Mouse (Mus musculus) left cerebral cortex, postnatal 4 days (tissue): Measurements from ENCODE around the gene Ren1. TPM values are rescaled to one million over a fixed set of nuclear protein-coding genes. Genes with fewer than 3 reads are reported as not detected.

ENCODE experiments used
- DNase-seq: peaks from one replicate; pipeline ENCODE4 v3.0.0-alpha.2; 2022
- intact Hi-C: fragments of 180-260 bp; cut with DNase I; formaldehyde crosslinking; loops from one replicate; pipeline ENCODE4 v1.15.1; 2025
- total RNA-seq, 2 experiments: library from RNA; stranded (reverse); gene quantifications; 2 replicates each; pipeline ENCODE4 v1.2.3; 2021

Gene Ren1
- total RNA-seq, 2 experiments from 2014 or later, result not detected

- no peak for DNase-seq
- intact Hi-C loops, result no loop called here
Measured at GRCm38 (mm10) chr1:133404005-133404404, 53.7 kb downstream of the Ren1 start.

- intact Hi-C loops, result no loop called here
- no peak for DNase-seq
Measured at GRCm38 (mm10) chr1:133406614-133407013, 56.3 kb downstream of the Ren1 start.

- DNase-seq, result no peak
- intact Hi-C loops, result no loop called here
Measured at GRCm38 (mm10) chr1:133407436-133407835, 57.1 kb downstream of the Ren1 start.

GRCm38 (mm10) chr1:133408321-133408720, 58.0 kb downstream of the Ren1 start:
- intact Hi-C loops, result no loop called here
- no peak for DNase-seq

- intact Hi-C loops, result no loop called here
- DNase-seq, result no peak
Measured at GRCm38 (mm10) chr1:133408880-133409516, 58.7 kb downstream of the Ren1 start.

- intact Hi-C loops, result no loop called here
- no peak for DNase-seq
Measured at GRCm38 (mm10) chr1:133409786-133410185, 59.5 kb downstream of the Ren1 start.

Other genes starting within 250 kb of the Ren1 start
- 10 to 100 TPM; 44.0 to 45.4 TPM for gene Ppp1r15b, start 219.4 kb upstream of the Ren1 start, total RNA-seq
- gene Plekha6, start 186.3 kb upstream of the Ren1 start, total RNA-seq, result 10 to 100 TPM; 61.7 to 63.2 TPM
- gene Golt1a, start 40.7 kb upstream of the Ren1 start, total RNA-seq, result under 1 TPM in 1 of 2 experiments, not detected in 1; 0.78 TPM
- gene Kiss1, start 28.6 kb upstream of the Ren1 start, total RNA-seq, result not detected
- 10 to 100 TPM; 10.6 to 12.6 TPM for gene Etnk2, start 13.1 kb downstream of the Ren1 start, total RNA-seq
- gene Sox13, start 73.9 kb downstream of the Ren1 start, total RNA-seq, result 10 to 100 TPM; 10.1 to 12.4 TPM